Mouse (Mus musculus): Measurements from ENCODE around the gene Rfk. TPM values are rescaled to one million over a fixed set of nuclear protein-coding genes. Genes with fewer than 3 reads are reported as not detected.
A peak's percentile ranks its signal among the peaks of the same experiment; 100 is the strongest.

The Rfk gene
- polyA plus RNA-seq, 1 experiment from 2014 or later = 58.4 TPM

DNA sequence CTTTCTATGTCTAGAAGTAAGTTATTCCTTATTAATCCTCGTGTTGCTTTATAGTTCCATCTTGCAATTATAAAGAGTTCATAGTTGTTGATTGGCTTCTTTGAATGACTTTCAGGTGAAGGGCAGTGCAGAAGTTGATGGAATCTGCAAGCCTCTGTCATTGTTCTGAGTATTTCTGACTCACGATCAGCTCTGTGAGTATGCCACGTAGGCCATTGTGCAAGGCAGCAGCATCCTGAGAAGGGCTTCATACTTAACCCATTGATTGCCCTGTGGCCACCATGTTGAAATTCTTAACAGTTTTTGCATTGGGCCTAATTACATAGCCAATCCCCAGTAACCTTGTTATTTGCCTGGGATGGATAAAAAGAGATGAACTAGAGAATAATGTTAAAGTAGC is 15.5 kb downstream of the Rfk start:
- Histone ChIP-seq H3K4me2 (no peak overlapping the region), H3K9me3 (replicated peaks) (no peaks in the 10 kb centered on the region), H3K4me1 (replicated peaks) (peaks cover 16% of the 10 kb centered on the region), H3K36me3 (replicated peaks) (no peaks in the 10 kb centered on the region), H3K4me3 (replicated peaks) (no peak overlapping the region), H3K9ac (no peak overlapping the region), H3K27ac (replicated peaks) (0 out of 2 replicates have a peak overlapping the region, but pooled peaks have one; percentile 10), H3K27me3 (no peaks in the 10 kb centered on the region)
- no peak for ATAC-seq (ENCODE audit: insufficient read depth)
- 37% methylated on average over 3 of the region's 3 CpGs for WGBS (ENCODE audit: insufficient replicate concordance)

DNA sequence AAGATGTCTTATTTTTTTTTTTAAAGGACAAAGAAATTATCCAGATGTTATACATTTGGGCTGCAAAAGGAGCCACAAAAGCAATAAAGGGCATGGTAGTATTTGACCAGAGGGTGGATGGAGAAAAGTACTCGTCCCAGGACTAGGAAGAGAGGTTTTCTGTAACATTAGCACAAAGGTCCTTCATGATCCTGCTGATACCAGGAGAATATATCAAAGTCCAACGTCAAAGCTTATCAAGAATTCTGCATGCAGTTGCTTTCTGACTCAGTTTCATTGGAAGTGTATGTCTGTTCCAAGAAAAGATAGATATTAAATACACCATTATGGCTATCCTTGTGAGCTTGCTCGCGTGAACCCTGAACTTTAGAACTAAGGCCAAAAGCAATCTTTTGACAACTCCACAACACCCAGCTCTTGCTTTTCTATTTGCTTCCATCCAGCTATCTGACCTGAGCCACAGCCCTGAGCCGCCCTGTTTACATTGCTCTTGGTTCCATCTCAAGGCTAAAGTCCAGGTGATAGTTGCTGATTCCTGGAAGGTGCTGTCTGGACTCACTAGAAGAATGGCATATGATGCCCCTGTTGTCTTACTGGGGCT is 16.7 kb downstream of the Rfk start:
- Histone ChIP-seq H3K4me3 (replicated peaks) (no peak overlapping the region), H3K27ac (replicated peaks) (peak overlapping the region; percentile 66), H3K36me3 (replicated peaks) (no peaks in the 10 kb centered on the region), H3K27me3 (no peaks in the 10 kb centered on the region), H3K4me1 (replicated peaks) (peaks cover 16% of the 10 kb centered on the region), H3K9me3 (replicated peaks) (no peaks in the 10 kb centered on the region), H3K4me2 (0 out of 2 replicates have a peak overlapping the region, but pooled peaks have one; percentile 3), H3K9ac (no peak overlapping the region)
- WGBS (ENCODE audit: insufficient replicate concordance) = 34% methylated on average over 5 of the region's 5 CpGs
- ATAC-seq (ENCODE audit: insufficient read depth) = peak; percentile 54

DNA sequence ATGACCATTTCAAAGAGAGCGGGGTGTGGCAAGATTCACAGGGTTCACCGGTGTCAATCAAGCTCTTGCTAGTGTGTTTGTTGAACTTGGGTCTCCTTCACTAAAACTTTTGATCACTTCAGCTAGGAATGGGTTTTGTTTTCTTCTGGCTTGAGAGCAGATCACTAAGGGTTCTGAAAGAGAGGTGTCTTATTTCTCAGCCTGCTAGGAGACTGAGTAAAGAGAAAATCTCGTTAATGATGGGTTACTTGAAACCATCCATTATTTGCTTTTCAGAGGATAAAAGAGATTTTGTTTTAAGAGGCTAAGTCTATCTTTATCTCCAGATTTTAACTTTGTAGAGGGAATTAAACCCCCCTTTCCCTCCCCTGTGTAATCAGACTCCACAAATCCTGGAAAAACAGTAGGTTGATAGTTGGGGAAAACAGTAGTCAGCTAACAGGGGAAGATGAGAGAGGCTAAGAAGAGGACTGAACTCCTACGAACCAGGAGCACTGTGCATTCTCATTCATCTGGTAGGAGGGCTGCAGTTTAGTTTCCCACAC is 19.1 kb downstream of the Rfk start:
- no peaks in the 10 kb centered on the region for H3K36me3 ChIP-seq (replicated peaks)
- no peak overlapping the region for H3K4me2 ChIP-seq
- H3K9ac ChIP-seq = no peak overlapping the region
- H3K4me3 ChIP-seq (replicated peaks) = no peak overlapping the region
- H3K9me3 ChIP-seq (replicated peaks) = no peaks in the 10 kb centered on the region
- no peak overlapping the region for H3K27ac ChIP-seq (replicated peaks)
- no peaks in the 10 kb centered on the region for H3K27me3 ChIP-seq
- 47% methylated on average over 4 of the region's 4 CpGs for WGBS (ENCODE audit: insufficient replicate concordance)
- H3K4me1 ChIP-seq (replicated peaks) = peaks cover 16% of the 10 kb centered on the region
- ATAC-seq (ENCODE audit: insufficient read depth) = no peak

GRCm38 (mm10) chr19:17417855-17418254 is 24.0 kb downstream of the Rfk start:
- no peak overlapping the region for H3K4me3 ChIP-seq (replicated peaks)
- no peak for ATAC-seq (ENCODE audit: insufficient read depth)
- H3K9me3 ChIP-seq (replicated peaks) = no peaks in the 10 kb centered on the region
- no peaks in the 10 kb centered on the region for H3K27me3 ChIP-seq
- H3K4me1 ChIP-seq (replicated peaks) = no peaks in the 10 kb centered on the region
- 53% methylated on average over 1 of the region's 1 CpGs for WGBS (ENCODE audit: insufficient replicate concordance)
- H3K9ac ChIP-seq = no peak overlapping the region
- no peak overlapping the region for H3K27ac ChIP-seq (replicated peaks)
- no peaks in the 10 kb centered on the region for H3K36me3 ChIP-seq (replicated peaks)
- H3K4me2 ChIP-seq = no peak overlapping the region

GRCm38 (mm10) chr19:17423306-17423705 is 29.5 kb downstream of the Rfk start:
- ATAC-seq (ENCODE audit: insufficient read depth) = no peak
- no peaks in the 10 kb centered on the region for H3K9me3 ChIP-seq (replicated peaks)
- H3K27me3 ChIP-seq = no peaks in the 10 kb centered on the region
- no peak overlapping the region for H3K4me3 ChIP-seq (replicated peaks)
- H3K4me1 ChIP-seq (replicated peaks) = no peaks in the 10 kb centered on the region
- H3K36me3 ChIP-seq (replicated peaks) = no peaks in the 10 kb centered on the region
- no peak overlapping the region for H3K4me2 ChIP-seq
- 18% methylated on average over 3 of the region's 3 CpGs for WGBS (ENCODE audit: insufficient replicate concordance)
- H3K27ac ChIP-seq (replicated peaks) = no peak overlapping the region
- no peak overlapping the region for H3K9ac ChIP-seq

DNA sequence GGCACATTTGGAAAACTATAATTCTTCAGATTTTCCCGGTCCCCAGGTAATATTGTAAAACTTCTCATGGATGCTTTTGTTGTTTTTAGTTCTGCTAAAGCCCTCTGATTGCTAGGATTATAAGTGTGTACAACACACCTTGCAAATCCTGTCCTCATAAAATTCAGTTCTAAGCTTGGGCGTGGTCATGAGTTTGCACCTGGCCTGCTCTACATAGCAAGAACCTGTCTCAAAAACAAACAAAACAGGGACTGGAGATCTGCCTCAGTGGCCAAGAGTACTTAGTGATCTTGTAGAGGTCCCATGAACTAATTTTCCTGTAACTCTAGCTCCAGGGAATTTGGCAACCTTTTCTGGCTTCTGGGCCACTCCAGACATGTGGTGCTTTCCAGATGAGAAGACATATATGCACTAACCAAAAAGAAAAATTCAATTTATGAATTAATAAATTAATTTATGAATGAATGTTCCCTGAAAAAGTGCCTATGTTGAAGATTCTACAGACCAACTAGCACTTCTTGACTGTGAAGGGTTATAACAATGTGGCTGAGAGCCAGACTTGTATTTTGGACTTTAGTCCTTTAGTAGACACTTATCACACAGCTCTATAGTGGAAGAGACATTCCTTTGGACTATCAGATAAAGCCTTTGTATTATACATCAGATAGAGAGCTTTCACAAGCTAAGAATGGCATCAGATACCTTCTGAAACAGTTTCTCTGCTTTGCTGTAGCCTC is 34.1 kb downstream of the Rfk start:
- ATAC-seq (ENCODE audit: insufficient read depth) = no peak
- H3K27ac ChIP-seq (replicated peaks) = no peak overlapping the region
- no peaks in the 10 kb centered on the region for H3K9me3 ChIP-seq (replicated peaks)
- no peak overlapping the region for H3K4me2 ChIP-seq
- no peaks in the 10 kb centered on the region for H3K36me3 ChIP-seq (replicated peaks)
- no peak overlapping the region for H3K4me3 ChIP-seq (replicated peaks)
- no peak overlapping the region for H3K9ac ChIP-seq
- H3K27me3 ChIP-seq = no peaks in the 10 kb centered on the region
- WGBS (ENCODE audit: insufficient replicate concordance) = 61% methylated on average over 2 of the region's 2 CpGs
- no peaks in the 10 kb centered on the region for H3K4me1 ChIP-seq (replicated peaks)

GRCm38 (mm10) chr19:17428561-17428914 is 34.7 kb downstream of the Rfk start:
- H3K4me3 ChIP-seq (replicated peaks) = no peak overlapping the region
- no peaks in the 10 kb centered on the region for H3K4me1 ChIP-seq (replicated peaks)
- no peak overlapping the region for H3K9ac ChIP-seq
- H3K27ac ChIP-seq (replicated peaks) = no peak overlapping the region
- no peaks in the 10 kb centered on the region for H3K27me3 ChIP-seq
- WGBS (ENCODE audit: insufficient replicate concordance) = 47% methylated on average over 2 of the region's 2 CpGs
- no peak for ATAC-seq (ENCODE audit: insufficient read depth)
- no peak overlapping the region for H3K4me2 ChIP-seq
- no peaks in the 10 kb centered on the region for H3K9me3 ChIP-seq (replicated peaks)
- H3K36me3 ChIP-seq (replicated peaks) = no peaks in the 10 kb centered on the region

- Histone ChIP-seq H3K4me3 (replicated peaks) (no peak overlapping the region), H3K4me1 (replicated peaks) (no peaks in the 10 kb centered on the region), H3K9me3 (replicated peaks) (no peaks in the 10 kb centered on the region), H3K9ac (no peak overlapping the region), H3K36me3 (replicated peaks) (no peaks in the 10 kb centered on the region), H3K4me2 (no peak overlapping the region), H3K27ac (replicated peaks) (no peak overlapping the region), H3K27me3 (no peaks in the 10 kb centered on the region)
- 69% methylated on average over 1 of the region's 1 CpGs for WGBS (ENCODE audit: insufficient replicate concordance)
- no peak for ATAC-seq (ENCODE audit: insufficient read depth)
Observed at GRCm38 (mm10) chr19:17436651-17437050, 42.8 kb downstream of the Rfk start.

- WGBS (ENCODE audit: insufficient replicate concordance) = 55% methylated on average over 4 of the region's 4 CpGs
- ATAC-seq (ENCODE audit: insufficient read depth) = no peak
Observed at GRCm38 (mm10) chr19:17439476-17440189, 45.8 kb downstream of the Rfk start.

DNA sequence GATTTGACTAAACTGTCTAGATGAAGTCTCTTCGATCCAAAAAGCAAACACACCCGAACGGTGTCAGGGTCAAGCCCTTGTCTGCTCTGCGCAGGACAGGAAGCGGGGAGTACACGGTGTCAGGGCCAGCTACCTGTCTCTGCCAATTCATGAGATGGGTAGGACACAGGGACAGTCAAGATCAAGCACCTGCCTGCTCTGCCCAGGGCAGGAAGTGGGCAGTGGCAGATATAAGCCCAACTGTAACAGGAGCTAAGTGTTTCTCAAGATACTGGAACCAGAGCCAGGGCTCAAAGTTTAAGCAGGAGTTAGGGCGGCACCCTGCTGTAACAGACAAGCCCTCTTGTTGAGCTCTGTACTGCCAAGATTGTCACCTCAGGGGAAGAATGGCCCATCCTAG is 49.7 kb downstream of the Rfk start:
- Histone ChIP-seq H3K4me2 (no peak overlapping the region), H3K4me3 (replicated peaks) (no peak overlapping the region), H3K27me3 (no peaks in the 10 kb centered on the region), H3K27ac (replicated peaks) (no peak overlapping the region), H3K9ac (no peak overlapping the region), H3K9me3 (replicated peaks) (no peaks in the 10 kb centered on the region), H3K4me1 (replicated peaks) (0 out of 2 replicates have a peak, but pooled peaks cover 4% of the 10 kb centered on the region), H3K36me3 (replicated peaks) (no peaks in the 10 kb centered on the region)
- WGBS (ENCODE audit: insufficient replicate concordance) = 47% methylated on average over 7 of the region's 7 CpGs
- no peak for ATAC-seq (ENCODE audit: insufficient read depth)

More at GRCm38 (mm10) chr19:17439476-17440189, 45.8 kb downstream of the Rfk start:
- no peaks in the 10 kb centered on the region for H3K9me3 ChIP-seq (replicated peaks)
- 0 out of 2 replicates have a peak, but pooled peaks cover 4% of the 10 kb centered on the region for H3K4me1 ChIP-seq (replicated peaks)
- no peak overlapping the region for H3K4me3 ChIP-seq (replicated peaks)
- H3K27me3 ChIP-seq = no peaks in the 10 kb centered on the region
- no peak overlapping the region for H3K27ac ChIP-seq (replicated peaks)
- no peaks in the 10 kb centered on the region for H3K36me3 ChIP-seq (replicated peaks)
- no peak overlapping the region for H3K9ac ChIP-seq
- H3K4me2 ChIP-seq = no peak overlapping the region
